Mouse (Mus musculus): ENCODE data around the gene Lmod2. TPM values are rescaled to one million over a fixed set of nuclear protein-coding genes. Genes with fewer than 3 reads are reported as not detected.

The Lmod2 gene
- total RNA-seq, 1 experiment from 2014 or later: not detected

GRCm38 (mm10) chr6:24619285-24620045, 21.9 kb downstream of the Lmod2 start:
- no peak for ATAC-seq (replicated peaks in 1 of 2; ENCODE audit: insufficient read depth in 1 of 2, low FRiP score in 2 of 2, low TSS enrichment in 1 of 2, low read depth in 1 of 2, poor library complexity in 2 of 2, severe bottlenecking in 2 of 2)

GRCm38 (mm10) chr6:24620936-24621335, 23.4 kb downstream of the Lmod2 start:
- ATAC-seq (replicated peaks in 1 of 2; ENCODE audit: insufficient read depth in 1 of 2, low FRiP score in 2 of 2, low TSS enrichment in 1 of 2, low read depth in 1 of 2, poor library complexity in 2 of 2, severe bottlenecking in 2 of 2): no peak

GRCm38 (mm10) chr6:24622098-24622497, 24.5 kb downstream of the Lmod2 start:
- ATAC-seq (replicated peaks in 1 of 2; ENCODE audit: insufficient read depth in 1 of 2, low FRiP score in 2 of 2, low TSS enrichment in 1 of 2, low read depth in 1 of 2, poor library complexity in 2 of 2, severe bottlenecking in 2 of 2): no peak

DNA sequence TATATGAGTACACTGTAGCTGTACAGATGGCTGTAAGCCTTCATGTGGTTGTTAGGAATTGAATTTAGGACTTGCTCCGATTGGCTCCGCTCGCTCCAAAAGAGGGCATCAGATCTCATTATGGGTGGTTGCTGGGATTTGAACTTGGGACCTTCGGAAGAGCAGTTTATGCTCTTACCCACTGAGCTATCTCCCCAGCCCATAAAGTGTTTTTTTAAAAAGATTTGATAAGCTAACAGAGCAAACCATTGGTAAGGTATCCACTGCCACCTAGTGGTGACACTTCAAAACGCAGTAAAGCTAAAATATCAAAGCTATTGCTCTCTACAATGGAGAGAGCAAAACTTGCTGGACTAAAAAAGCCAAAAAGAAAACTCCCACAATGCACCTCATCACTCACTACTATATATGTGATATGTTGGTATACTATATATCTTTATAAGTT, 30.0 kb downstream of the Lmod2 start:
- ATAC-seq (replicated peaks in 1 of 2; ENCODE audit: insufficient read depth in 1 of 2, low FRiP score in 2 of 2, low TSS enrichment in 1 of 2, low read depth in 1 of 2, poor library complexity in 2 of 2, severe bottlenecking in 2 of 2): peak; percentile 73 to 89

DNA sequence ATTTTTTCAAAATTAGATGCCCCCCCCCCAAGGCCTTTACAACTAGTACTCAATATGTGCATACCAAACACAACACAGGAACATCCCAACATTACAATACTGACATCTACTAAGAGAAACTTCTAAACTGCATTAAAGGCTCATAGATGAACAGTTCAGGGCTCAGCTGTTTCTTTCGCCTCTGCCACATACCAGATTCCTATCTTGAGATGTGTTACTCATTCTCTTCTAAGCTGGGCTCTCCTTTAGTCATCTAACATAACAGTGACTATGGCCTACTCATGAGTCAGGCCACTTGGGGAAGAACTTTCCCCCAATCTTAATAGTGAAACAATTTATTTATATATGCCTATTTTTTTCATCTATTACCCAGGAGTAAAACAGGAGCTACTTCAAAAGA, 30.9 kb downstream of the Lmod2 start:
- no peak for ATAC-seq (replicated peaks in 1 of 2; ENCODE audit: insufficient read depth in 1 of 2, low FRiP score in 2 of 2, low TSS enrichment in 1 of 2, low read depth in 1 of 2, poor library complexity in 2 of 2, severe bottlenecking in 2 of 2)

GRCm38 (mm10) chr6:24632061-24632460, 34.5 kb downstream of the Lmod2 start:
- ATAC-seq (replicated peaks in 1 of 2; ENCODE audit: insufficient read depth in 1 of 2, low FRiP score in 2 of 2, low TSS enrichment in 1 of 2, low read depth in 1 of 2, poor library complexity in 2 of 2, severe bottlenecking in 2 of 2): no peak

DNA sequence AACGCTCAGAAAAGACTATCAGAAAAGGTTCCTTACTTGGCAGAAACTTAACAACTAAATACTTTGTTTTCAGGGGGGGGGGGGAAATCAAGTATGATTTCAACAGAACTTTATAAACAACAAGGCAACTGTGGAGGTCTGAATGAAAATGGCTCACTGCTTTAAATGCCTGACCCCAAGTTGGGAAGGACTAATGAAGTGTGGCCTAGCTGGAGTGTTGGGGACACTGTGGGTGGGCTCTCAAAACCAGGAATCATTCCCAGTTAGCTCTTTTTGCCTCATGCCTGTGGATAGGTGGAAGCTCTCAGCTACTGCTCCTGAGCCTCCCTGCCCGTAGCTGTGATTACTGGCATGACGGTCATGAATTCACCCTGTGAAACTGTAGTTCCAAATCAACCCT, 36.5 kb downstream of the Lmod2 start:
- no peak for ATAC-seq (replicated peaks in 1 of 2; ENCODE audit: insufficient read depth in 1 of 2, low FRiP score in 2 of 2, low TSS enrichment in 1 of 2, low read depth in 1 of 2, poor library complexity in 2 of 2, severe bottlenecking in 2 of 2)

DNA sequence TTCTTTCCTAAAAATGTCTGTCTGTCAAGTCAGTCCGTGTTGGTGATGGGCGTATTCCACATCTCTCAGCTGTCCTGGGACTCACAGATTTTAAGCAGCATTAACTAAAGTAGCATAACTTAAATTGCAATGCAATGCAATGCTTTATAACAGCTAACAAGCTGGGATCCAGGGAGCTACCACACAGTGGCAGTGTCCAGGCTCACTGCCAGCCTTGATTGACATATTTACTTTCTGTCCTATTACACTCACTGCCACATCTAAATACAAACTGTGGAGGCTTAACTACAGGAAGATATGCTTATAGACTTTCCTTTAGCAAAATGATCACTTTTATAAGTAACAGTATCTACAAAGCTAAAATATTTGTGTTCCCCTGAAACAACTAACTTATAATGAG, 38.3 kb downstream of the Lmod2 start:
- no peak; a peak in 1 of 4 replicates for ATAC-seq (replicated peaks in 1 of 2; ENCODE audit: insufficient read depth in 1 of 2, low FRiP score in 2 of 2, low TSS enrichment in 1 of 2, low read depth in 1 of 2, poor library complexity in 2 of 2, severe bottlenecking in 2 of 2)

GRCm38 (mm10) chr6:24641286-24641685, 43.7 kb downstream of the Lmod2 start:
- ATAC-seq (replicated peaks in 1 of 2; ENCODE audit: insufficient read depth in 1 of 2, low FRiP score in 2 of 2, low TSS enrichment in 1 of 2, low read depth in 1 of 2, poor library complexity in 2 of 2, severe bottlenecking in 2 of 2): no peak

- ATAC-seq (replicated peaks in 1 of 2; ENCODE audit: insufficient read depth in 1 of 2, low FRiP score in 2 of 2, low TSS enrichment in 1 of 2, low read depth in 1 of 2, poor library complexity in 2 of 2, severe bottlenecking in 2 of 2): no peak
These were observed 44.6 kb downstream of the Lmod2 start for GRCm38 (mm10) chr6:24642161-24642560.

GRCm38 (mm10) chr6:24642960-24643359, 45.4 kb downstream of the Lmod2 start:
- no peak for ATAC-seq (replicated peaks in 1 of 2; ENCODE audit: insufficient read depth in 1 of 2, low FRiP score in 2 of 2, low TSS enrichment in 1 of 2, low read depth in 1 of 2, poor library complexity in 2 of 2, severe bottlenecking in 2 of 2)

GRCm38 (mm10) chr6:24645346-24646053, 47.9 kb downstream of the Lmod2 start:
- ATAC-seq (replicated peaks in 1 of 2; ENCODE audit: insufficient read depth in 1 of 2, low FRiP score in 2 of 2, low TSS enrichment in 1 of 2, low read depth in 1 of 2, poor library complexity in 2 of 2, severe bottlenecking in 2 of 2): peak; percentile 82 to 86

DNA sequence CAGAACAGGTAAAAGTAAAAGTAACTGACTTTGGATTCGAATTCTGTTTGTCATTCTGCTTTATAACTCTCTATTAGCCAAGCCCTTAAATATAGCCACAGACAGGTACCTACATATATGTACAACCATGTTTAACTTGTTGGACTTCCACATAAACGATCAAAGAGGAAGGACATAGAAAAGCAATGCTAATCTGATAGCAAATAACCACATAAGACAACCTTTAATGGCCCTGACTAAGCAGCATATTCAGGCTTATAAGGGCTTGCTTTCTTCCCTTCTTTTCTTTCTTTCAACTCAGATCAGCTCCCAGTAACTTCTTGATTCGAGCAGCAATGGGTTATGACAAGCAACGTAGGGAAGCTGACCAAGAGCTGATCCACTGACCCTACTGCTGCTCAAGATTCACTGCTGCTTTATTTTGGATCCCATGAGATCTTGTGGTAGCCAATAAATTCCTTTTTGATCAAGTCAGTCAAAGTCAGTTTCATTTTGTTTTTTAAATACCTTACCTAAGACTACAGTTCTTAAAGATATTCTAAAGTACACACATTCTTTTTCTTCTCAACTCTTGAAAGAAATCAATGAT, 49.6 kb downstream of the Lmod2 start:
- ATAC-seq (replicated peaks in 1 of 2; ENCODE audit: insufficient read depth in 1 of 2, low FRiP score in 2 of 2, low TSS enrichment in 1 of 2, low read depth in 1 of 2, poor library complexity in 2 of 2, severe bottlenecking in 2 of 2): no peak

DNA sequence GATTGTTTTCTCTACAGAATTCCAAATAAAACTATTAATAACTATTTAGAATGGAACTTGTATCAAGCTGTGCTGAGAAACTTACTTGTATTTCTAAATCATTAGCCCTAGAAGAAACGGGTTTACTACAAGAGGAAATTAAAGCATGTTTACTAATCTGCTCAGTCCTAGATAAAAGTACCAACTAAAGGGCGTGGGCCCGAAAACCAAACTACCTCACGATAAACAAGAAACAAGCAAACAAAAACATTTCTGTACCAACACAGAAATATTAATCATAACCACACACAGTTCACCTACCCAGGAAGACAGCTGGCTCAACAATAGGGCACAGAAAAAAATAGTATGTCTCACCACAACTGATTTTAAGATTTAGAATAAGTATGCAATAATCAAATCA, 50.8 kb downstream of the Lmod2 start:
- no peak for ATAC-seq (replicated peaks in 1 of 2; ENCODE audit: insufficient read depth in 1 of 2, low FRiP score in 2 of 2, low TSS enrichment in 1 of 2, low read depth in 1 of 2, poor library complexity in 2 of 2, severe bottlenecking in 2 of 2)

DNA sequence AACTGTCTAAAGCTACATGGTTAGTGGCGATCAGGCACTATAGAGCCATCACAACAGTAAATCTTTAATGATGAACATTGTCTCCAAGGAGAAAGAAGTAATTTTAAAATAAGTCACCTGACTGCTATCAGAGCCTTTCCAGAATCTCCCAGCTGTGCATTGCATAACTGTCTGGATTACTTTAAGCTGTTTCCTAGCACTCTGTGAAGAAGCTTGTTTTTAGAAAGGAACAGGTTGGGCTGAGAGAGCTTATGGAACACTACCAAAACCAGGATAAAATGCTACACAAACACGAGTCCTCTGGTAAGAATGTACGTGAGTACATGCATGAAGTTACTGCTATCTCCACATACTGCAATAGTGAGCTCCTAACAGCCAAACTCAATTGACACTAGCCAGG, 53.2 kb downstream of the Lmod2 start:
- no peak for ATAC-seq (replicated peaks in 1 of 2; ENCODE audit: insufficient read depth in 1 of 2, low FRiP score in 2 of 2, low TSS enrichment in 1 of 2, low read depth in 1 of 2, poor library complexity in 2 of 2, severe bottlenecking in 2 of 2)

DNA sequence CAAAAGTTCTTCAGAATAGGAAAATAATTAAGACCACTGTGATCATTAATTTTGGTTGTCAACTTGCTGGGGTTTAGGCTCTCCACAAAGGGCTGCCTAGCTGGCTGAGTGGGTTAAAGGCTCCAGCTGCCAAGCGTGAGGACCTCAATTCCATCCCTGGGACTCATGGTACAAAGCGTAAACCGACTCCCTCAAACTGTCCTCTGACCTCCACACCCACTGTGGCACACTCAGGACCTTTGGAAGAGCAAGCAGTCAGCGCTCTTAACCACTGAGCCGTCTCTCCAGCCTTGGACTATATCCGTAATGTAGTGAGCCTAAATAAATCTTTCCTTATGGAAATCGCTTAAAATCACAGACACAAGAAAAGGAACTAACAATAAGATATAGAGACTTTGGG, 54.0 kb downstream of the Lmod2 start:
- no peak for ATAC-seq (replicated peaks in 1 of 2; ENCODE audit: insufficient read depth in 1 of 2, low FRiP score in 2 of 2, low TSS enrichment in 1 of 2, low read depth in 1 of 2, poor library complexity in 2 of 2, severe bottlenecking in 2 of 2)
